Mouse (Mus musculus): ENCODE results near the gene Stt3a.

Stt3a gene

DNA sequence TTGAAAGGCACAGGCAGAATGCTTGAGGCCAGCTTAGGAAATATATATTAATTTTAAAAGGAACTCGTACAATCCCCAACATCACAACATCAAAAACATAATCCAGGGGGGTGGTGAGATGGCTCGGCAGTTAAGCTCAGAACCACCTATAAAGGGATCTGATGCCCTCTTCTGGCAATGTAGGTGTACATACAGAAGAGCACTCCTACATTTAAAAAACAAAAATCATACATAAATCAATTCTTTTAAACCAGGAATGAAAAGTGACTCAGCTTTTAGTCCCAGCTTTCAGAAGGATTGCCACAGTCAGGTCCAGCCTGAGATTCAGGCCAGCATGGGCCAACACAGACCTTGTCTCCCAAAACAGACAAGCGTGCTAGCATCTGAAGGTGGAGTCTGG, 50.9 kb downstream of the Stt3a start:
- no peak for DNase-seq (ENCODE audit: low spot score)

DNA sequence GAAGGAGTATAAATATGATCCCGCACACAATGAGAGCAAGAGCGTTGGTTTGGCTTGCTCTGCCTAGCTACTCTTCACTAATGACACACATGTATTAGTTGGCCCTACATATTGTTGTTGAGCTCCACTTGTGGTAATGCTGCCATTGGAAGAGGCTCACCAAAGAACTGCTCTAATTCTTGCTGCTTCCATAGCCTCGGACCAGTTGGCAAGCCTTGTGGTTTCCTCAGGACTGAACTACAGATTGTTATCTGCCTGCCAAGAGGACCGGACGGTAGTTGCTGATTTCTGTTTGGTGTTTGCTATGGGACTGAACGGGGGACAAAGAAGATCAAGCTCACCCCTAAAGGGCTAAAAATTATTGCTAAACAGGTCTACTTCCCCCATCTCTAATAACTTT, 60.2 kb downstream of the Stt3a start:
- DNase-seq (ENCODE audit: low spot score), result no peak

DNA sequence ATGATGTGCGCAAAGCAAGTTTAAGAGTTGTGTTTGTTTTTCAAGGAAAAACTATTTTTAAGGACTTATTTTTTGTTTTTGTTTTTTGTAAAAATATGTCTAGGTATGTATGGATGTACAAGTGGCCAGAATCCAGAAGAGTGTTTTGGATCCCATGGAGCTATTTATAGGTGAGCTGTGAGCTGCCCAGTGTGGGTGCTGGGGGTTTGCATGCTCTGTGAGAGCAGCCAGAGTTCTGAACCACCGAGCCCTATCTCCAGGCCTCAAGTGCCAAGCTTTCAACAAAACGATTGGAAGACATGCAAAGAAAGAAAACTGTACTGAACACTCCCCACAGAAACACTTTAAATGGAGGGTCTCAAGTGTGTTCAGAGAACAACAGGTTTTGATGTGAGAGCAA, 61.6 kb downstream of the Stt3a start:
- DNase-seq (ENCODE audit: low spot score), result no peak

DNA sequence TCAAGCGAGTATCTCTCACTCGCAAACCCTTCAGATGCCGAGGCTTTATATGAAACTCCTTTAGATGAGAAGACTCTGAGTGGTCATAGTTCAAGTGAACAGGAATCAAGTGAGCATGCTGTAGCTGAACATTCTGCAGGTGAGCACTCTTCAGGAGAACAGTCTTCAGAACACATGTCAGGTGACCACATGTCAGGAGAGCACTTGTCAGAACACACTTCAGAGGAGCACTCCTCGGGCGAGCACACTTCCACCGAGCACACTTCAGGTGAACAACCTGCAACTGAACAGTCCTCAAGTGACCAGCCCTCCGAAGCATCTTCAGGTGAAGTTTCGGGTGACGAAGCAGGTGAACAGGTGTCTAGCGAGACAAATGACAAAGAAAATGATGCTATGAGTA, 73.2 kb downstream of the Stt3a start:
- no peak for DNase-seq (ENCODE audit: low spot score)

DNA sequence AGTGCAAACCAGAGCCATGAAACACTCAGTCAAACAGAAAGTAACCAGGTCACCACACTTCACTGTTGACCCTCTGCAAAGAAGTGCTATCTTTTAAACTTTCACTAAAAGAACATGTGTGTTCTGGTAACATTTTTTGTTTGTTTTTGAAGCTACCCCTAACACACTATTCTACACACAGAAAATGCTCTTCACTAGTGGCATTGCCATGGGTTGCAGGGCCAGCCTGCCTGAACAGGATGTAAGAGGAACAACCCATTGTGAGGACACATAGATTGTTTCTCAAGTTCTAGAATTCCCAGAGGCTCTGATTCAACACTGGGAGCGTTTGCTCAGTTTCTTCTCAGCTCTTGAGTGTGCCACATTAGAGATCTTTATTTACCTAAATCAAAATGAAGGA, 74.6 kb downstream of the Stt3a start, which contains the start of gene Acrv1:
TSS of gene Acrv1 (plus strand) at position 301 of the 400 bp plus-strand sequence.
- no peak for DNase-seq (ENCODE audit: low spot score)

DNA sequence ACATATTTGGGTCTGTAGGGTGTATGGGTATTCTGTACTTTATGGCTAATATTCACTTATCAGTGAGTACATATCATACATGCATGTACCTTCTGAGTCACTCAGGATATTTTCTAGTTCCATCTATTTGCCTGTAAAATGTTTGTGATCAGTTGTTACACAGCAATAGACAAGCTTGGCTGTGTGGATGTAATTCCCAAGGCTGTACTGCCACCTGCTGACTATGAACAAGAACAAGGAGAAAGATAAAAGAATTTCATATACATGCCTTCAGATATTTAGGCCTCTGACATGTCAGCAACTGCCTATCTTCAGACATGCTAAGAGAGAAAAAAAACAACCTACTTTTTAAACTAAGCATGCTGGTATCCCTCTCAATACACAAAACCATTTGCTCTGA, 80.2 kb downstream of the Stt3a start:
- DNase-seq (ENCODE audit: low spot score), result no peak

DNA sequence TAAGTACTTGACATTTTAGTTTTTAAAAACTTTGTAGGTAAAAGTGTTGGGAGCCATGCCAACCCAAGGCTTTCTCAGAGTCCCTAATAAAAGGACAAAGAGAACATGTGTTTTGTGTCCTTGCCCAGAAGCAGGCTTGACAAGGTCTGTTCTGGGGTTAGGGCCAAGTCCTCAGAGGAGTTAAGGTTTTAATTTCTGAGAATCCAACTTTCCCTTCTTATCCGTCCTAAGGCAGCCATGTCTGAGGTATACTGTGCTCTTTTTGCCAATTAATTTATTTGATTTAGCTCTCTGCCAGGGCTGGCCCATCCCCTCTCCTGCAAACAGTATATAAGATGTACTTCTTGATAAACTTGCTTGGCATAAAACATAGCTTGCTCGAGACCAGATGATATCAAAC, 86.1 kb downstream of the Stt3a start:
- no peak for DNase-seq (ENCODE audit: low spot score)

Data from ovary, postnatal 14 days (tissue).